Mouse (Mus musculus) spleen, adult 2 months (tissue): ENCODE measurements around the gene Lexm.

Experiments
- CTCF ChIP-seq: fragments of 200-500 bp; IDR thresholded peaks from 2 replicates; pipeline ENCODE4 v1.5.1; 2011; ENCODE audit warnings: mild to moderate bottlenecking, inconsistent platforms; ENCODE audit not compliant: insufficient read depth, insufficient read length, insufficient replicate concordance; ENCODE audit errors: extremely low read depth
- POLR2A ChIP-seq: fragments of 200-500 bp; IDR thresholded peaks from 2 replicates; pipeline ENCODE4 v1.6.1; 2011; ENCODE audit warnings: low read depth, low read length, inconsistent platforms

GRCm38 (mm10) chr4:106550516-106551166 lies 66.4 kb downstream of the Lexm start:
- no peak for TF ChIP-seq CTCF
- TF ChIP-seq POLR2A: no peak
